Mouse (Mus musculus) fat pad, adult 2 months (tissue): ENCODE measurements around the gene Mafb.

Experiments used
- DNase-seq: peaks from one replicate; pipeline ENCODE4 v3.0.0-alpha.2; 2011; ENCODE audit warnings: low read depth, low spot score; ENCODE audit errors: extremely low read depth

The Mafb gene

DNA sequence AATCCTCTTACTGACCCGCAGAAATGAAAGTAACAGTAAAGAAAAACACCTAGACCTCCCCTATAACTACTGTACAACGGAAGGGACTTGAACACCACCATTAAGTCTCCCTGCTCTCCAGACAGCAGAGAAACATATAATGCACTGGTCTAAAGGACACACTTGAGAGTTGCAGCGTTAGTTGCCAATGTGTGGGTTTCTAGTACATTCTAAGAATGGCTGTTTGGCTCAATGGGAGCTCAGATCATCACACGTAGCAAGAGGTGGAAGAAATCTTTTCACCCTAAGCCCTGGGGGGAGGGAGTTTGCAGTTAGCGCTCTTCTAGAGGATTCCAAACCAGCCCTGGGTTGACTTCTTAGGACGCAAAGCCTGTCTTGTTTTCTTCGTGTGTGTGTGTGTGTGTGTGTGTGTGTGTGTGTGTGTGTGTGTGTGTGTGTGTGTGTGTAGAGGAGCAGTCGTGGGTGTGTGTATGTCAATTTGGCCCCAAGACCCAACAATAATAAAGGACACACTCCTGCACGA lies 2.7 kb downstream of the Mafb start:
- DNase-seq = no peak

DNA sequence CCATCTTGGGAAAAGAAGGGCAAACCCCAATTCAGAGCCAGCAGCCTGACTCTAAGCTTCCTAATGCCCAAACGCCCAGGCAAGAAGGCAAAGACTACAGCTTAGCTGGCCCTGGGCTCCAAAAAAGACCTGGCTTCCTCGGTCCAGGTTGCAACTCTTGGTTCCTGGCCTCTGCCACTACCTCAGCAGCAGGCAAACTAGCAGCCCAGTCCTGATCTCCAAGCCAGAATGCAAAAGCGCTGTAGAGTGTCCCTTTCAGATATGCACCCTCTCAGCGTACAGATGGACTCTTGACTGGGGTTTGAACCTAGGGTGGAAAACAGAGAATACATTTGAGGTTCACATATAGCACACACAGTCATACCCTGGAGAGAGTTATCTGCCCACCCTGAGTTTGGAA lies 3.7 kb downstream of the Mafb start:
- DNase-seq = no peak

DNA sequence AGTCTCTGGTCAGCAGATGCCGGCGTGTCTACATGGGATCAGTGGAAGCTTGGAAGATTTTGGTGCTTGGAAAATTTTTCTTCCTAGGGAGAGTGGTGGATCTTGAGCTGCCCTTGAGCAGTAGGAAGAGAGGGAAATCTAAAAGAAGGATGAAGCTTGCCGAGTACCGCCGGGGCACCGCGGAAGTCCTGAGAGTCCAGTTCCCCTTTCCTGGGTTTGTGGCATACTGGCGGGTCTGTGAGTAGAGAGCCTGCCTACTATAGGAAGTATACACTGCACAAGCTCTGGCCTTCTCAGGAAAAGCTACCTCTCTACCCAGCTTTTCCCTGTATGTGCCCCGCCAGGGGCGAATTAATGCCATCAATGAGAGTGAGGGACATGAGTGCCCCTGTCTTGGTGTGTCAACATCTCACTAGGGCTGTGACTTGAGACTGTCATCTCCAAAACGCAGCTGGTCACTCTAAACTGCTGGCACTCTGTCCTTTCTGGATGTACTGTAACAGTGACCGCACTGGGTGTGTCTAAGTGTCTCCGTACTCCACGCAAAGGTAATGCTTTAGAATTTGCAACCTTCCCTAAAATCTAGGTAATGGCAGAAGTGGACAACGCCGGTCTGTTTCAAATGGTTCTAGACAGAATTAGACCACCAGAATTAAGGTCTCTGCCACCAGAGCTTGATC lies 5.3 kb downstream of the Mafb start:
- DNase-seq = no peak

GRCm38 (mm10) chr2:160360234-160360874 lies 6.5 kb downstream of the Mafb start:
- DNase-seq = no peak

- no peak for DNase-seq
These were observed 8.0 kb downstream of the Mafb start for GRCm38 (mm10) chr2:160358896-160359295.

DNA sequence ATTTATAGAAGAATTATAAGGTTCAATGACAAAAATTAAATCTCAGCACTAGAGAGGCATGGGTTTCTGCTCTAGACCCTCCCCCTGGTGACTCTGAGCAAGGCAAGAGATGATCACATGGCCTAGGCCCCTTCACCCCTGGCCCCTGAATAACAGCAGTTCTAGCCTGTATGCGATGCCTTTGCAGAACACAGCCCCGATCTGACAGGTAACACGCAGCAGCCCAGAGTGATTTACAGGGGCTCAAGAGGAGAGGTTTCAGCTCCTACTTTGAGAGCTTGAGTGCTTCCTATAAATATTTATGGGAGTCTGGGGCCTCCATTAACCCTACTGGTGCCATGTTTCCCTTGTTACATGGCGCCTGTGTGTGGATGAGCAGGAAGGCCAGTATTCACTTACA lies 9.4 kb downstream of the Mafb start:
- DNase-seq = no peak

DNA sequence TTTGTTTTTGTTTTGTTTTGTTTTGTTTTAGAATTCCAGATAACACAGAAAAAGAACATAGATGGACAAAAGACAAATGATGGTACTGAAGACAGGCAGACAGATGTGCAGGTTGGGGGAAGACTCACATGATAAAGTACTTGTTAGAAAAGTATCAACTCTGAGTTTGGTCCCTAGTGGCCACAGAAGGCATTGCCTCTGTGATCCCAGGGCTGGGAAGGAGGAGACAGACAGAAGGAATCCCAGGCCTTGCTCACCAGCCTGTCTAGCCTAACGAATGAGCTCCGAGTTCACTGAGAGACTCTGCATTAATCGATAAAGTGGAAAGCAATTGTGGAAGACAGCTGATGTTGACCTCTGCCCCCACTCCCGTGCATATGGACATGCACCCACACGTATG lies 10.7 kb downstream of the Mafb start:
- DNase-seq = no peak

- no peak for DNase-seq
These were observed 12.5 kb downstream of the Mafb start for GRCm38 (mm10) chr2:160354319-160354718.

- DNase-seq = no peak
These were observed 13.3 kb downstream of the Mafb start for GRCm38 (mm10) chr2:160353581-160353980.

- DNase-seq = no peak
These were observed 15.8 kb downstream of the Mafb start for GRCm38 (mm10) chr2:160351038-160351574.

GRCm38 (mm10) chr2:160349578-160349977 lies 17.3 kb downstream of the Mafb start:
- no peak for DNase-seq

DNA sequence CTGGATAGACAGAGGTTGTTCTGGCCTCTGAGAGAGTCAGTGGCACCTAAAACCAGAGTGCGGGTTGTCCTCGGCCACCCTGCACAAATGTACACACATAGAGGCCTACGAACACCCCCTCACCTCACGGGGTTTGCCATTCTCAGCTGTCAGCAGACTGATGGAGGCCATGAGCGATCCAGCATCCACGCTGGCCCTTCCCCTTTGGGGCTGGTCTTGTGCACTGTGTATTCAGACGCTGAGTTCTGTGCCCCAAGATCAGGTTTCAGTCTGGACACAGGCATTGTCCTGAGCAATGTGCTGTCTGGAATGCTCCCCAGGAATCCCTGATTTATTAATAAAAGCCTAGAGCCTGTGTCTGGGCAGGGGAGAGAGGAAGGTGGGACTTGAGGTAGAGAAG lies 18.1 kb downstream of the Mafb start:
- no peak for DNase-seq

- DNase-seq = no peak
These were observed 18.7 kb downstream of the Mafb start for GRCm38 (mm10) chr2:160348072-160348604.

DNA sequence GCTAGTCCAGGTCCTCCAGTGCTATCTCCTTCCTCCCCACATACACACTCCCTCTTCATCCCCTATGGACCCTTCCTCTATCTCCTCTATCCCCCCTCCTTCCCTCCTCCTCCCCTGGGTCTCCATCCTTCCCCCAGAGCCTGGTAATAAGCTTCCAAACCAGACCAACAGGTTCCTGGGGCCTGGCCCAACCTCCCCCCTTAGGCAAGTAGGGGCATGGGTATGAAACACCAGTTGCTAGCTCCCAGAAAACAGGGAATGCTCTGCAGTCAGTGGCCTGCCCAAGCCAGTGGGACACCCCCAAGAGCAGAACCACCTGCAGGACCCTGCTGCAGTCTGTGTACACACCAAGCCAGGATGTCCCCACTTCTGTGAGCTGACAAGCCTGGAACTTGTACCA lies 21.2 kb downstream of the Mafb start:
- no peak for DNase-seq

- no peak for DNase-seq
These were observed 26.7 kb downstream of the Mafb start for GRCm38 (mm10) chr2:160340121-160340520.

GRCm38 (mm10) chr2:160339595-160339994 lies 27.3 kb downstream of the Mafb start:
- DNase-seq = no peak

- no peak for DNase-seq
These were observed 30.8 kb downstream of the Mafb start for GRCm38 (mm10) chr2:160336053-160336452.

DNA sequence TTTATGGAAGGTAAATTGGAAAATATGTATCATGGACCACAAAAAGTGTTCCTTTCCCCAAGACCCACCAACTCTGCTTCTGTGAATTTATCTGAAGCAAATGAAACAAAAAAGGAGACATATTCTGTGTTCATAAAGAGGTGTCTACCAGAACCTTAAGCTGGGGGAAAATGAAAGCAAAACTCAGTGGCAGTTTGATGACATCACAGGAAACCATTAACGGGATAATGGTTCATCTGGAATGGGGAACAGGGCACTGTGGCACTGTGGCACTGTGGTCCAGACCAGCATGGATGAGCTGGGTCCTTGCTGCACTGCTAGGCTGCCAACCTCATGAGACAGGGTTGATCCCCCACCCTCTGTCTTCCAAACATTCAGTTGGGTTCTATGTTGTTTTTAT lies 31.8 kb downstream of the Mafb start:
- no peak for DNase-seq

DNA sequence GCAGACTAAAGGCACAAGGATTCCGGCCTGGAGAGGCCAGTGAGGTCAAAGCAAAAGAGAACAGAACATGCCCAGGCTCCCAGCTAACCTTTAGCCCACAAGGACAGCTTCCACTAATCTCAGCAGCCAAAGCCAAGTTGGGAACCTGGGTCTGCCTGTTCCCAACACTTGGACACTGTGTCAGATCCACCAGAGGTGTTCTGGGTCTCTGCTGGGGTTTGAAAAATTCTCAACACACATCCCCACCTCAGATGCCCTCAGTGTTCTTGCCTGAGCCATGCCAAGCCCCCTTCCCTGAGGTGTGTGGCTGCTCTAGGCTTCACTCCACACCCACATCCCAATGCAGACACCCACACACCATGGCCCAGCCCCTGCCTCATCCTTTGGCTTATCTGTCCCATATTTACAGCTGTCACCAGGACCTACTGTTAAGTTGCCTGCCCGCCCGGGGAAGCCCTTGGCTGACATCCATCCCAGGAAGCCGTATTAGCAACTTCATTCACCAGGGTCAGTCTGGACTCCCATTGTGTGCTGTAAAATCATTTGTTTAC lies 32.7 kb downstream of the Mafb start, which contains the start of gene Gm826:
TSS of gene Gm826 (minus strand) at position 52 of the 551 bp plus-strand sequence.
- no peak for DNase-seq

GRCm38 (mm10) chr2:160332516-160333325 lies 34.1 kb downstream of the Mafb start:
- DNase-seq = no peak

- DNase-seq = no peak
These were observed 38.0 kb downstream of the Mafb start for GRCm38 (mm10) chr2:160328886-160329285.
